Mouse (Mus musculus): ENCODE data around the gene Rftn1.

DNA sequence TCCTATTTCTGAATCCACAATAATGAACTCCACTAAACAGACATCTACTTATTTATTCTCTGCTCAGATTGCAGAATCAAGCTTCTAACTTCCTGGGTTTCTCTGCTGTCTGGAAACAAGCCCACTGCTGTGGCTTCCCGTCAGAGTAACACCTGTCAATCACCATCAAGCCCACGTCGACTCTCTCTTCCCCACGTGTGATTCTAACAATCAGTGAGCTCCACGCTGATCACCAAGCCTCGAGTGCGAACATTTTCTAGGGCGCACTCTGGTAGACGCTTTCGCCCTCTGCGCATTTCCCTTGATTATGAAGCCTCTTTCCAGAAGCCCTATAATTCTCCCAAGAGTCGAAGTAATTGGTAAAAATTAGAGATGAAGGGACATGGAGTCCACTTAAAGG lies 90.4 kb downstream of the Rftn1 start:
- TF ChIP-seq POLR2A (IDR thresholded peaks at IDR 0.05; ENCODE audit: borderline replicate concordance, insufficient read depth, low read length) (no peak), CTCF (IDR thresholded peaks at IDR 0.05; ENCODE audit: borderline replicate concordance, insufficient read depth, low read depth, low read length) (no peak)
